Mouse (Mus musculus) cerebellum, postnatal 25 days (tissue): ENCODE measurements around the gene Ptpn6.

Experiments used
- DNase-seq, 2 experiments: peaks; one replicate each; pipeline ENCODE4 v3.0.0; 2021; ENCODE audit warnings: mixed read lengths in 2 of 2

The Ptpn6 gene

GRCm38 (mm10) chr6:124755306-124755705 is 16.8 kb upstream of the Ptpn6 start:
- no peak for DNase-seq

DNA sequence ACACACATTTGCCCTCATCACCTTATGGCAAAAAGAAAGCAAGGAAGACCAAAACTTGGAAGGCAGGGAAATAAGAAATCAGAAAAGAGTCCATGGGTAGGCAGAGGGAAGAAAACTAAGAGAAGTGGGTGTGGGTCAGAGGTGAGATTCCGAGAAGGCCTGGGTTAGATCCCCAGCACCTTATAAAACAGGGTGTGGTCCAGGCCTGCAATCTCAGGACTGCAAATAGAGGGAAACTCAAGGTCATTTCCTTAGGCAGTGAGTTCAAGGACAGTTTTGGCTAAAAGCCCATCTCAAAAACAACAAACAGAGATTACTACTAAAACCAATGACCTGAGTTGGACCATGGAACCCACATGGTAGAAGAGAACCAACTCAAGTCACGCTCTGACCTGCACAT is 15.3 kb upstream of the Ptpn6 start:
- no peak for DNase-seq

- no peak for DNase-seq
Measured at GRCm38 (mm10) chr6:124750405-124750804, 11.9 kb upstream of the Ptpn6 start.

DNA sequence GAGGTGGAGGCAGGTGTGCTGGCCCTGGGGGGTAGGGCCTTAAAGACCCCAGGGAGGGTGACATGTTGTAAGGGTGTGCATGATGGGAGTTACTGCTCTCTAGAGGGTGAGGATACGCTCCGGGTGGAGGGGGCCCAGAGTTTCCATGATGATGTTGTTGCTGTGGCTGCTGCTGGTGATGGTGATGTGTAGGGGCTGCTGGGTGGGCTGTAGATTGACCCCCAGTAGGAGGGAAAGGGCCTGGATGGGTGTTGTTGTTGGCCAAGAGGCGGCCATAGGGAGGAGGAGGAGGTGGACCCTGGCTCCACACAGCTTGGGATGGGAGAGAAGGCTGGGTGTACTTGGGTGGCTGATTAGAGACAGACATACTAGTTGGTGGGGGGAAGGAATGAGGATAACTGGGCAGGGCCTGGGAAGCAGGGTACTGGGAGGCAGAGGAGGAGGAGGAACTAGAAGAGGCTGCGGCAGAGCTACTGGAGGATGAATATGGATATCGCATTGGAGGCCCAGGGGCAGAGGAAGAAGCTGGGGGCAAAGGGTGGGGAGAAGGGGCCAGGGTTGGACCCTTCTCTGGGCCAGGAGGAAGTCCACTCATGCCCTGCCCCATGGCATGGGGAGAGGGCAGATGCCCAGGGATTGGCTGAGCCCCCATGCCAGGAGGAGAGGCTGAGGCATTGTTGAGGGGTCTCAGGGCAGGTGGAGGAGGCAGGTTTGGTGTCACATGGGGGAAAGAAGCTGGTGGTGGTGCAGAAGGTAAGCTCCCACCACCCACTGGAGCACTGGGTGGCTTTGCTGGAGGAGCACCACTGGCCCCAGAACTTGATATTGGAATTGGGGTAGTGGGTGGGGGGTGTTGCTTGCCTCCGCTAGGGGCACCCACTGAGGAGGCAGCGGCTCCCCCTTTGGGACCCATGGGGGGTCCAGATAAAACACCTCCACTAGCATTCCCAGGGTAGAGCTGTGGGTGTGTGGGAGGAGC is 8.4 kb upstream of the Ptpn6 start:
- DNase-seq, result peak; percentile 30 to 39

GRCm38 (mm10) chr6:124746296-124746605 is 7.7 kb upstream of the Ptpn6 start:
- no peak for DNase-seq

GRCm38 (mm10) chr6:124745490-124746295 is 7.2 kb upstream of the Ptpn6 start:
- peak; percentile 97 for DNase-seq

- peak; percentile 73 to 74 for DNase-seq
Measured at GRCm38 (mm10) chr6:124744755-124745321, 6.3 kb upstream of the Ptpn6 start.

DNA sequence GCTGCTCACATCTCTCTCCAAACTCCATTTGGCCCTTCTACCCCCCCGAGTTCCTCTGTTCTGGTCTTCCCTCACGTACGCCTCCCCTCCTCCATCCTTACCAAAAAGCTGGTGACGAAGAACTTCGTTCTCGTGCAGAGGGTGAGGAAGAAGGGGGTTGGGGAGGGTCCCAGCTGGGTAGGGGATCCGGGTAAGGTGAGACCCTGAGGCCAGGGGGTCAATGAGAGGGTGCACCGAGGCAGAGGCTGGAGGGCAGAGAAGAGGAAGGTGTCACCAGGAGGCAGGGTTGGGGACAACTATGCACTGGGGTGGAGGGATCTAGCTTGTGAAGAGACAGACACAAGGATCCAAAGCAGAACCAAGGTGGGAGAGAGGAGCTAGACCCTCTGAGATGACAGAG is 5.1 kb upstream of the Ptpn6 start:
- peak in 1 of 2 experiments; percentile 28 for DNase-seq

- peak; percentile 20 to 51 for DNase-seq
Measured at GRCm38 (mm10) chr6:124742839-124743514, 4.5 kb upstream of the Ptpn6 start.

- no peak for DNase-seq
Measured at GRCm38 (mm10) chr6:124741842-124742241, 3.3 kb upstream of the Ptpn6 start.

DNA sequence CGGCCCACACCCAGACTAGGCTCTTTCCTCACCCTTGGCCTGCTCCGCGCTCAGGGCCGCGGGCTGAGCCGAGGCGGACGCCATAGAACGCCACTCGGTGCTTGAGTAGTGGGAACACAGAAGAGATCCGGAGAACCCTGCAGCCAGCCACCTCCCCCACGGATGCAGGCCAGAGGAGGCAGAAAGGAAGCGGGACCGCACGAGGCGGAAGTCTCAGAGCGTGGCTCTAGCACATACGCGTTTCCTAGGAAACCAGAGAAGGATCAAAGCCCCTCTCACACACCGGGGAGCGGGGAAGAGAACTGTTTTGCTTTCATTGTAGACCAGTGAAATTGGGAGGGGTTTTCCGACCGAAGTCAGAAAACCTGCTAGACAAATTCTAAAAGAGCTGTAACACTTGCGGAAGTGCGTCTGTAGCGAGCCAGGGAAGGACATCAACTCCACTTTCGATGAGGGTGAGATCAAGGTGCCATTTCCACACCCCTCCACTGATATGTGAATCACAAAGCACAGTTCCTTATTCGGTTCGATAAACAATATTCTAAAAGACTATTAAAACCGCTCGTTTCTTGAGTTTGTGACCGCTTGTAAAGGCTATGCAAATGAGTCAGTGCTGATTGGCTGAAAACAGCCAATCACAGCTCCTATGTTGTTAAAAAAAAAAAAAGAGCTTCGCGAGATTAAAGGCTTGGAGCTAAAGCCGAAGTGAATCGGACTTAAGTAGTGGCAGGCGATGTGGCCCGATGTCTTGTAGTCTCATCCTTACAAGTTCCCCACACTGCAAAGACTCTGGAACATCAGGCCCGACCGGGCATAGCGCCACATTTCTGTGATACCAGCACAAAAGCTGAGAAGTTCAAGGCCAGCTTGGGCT is 2.6 kb upstream of the Ptpn6 start, which contains the start of gene Grcc10:
TSS of gene Grcc10 (minus strand) at position 487 of the 874 bp plus-strand sequence.
- DNase-seq, result peak; percentile 88 to 89

DNA sequence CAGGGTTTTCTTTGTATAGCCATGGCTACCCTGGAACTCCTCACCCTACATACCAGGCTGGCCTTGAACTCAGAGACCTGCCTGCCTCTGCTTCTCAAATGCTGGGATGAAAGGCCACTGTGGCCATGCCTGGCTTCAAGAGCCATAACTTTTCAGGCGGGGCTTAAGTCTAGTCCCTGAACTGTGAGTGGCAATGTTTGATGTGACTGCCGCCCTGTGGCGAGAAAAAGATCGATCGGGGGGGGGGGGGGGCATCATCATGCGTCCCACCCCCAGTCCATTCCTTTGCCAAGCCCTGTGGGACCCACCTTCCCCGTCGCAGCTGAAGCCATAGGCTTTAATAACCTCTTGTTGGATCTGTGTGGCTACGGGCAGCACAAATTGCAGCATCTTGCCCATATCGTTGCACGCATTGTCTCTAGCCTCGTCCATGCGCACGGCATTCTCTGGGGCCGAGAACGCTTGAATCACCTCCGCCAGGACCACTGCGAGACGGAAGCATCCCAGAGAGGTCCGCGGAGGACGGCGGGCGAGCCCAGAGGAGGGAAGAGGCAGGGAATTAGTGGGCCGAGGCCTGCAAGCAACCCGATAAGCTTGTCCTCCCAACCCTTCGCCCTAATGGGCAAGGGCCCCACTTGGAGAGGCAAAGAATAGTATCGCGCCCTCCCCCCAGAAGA is 1.8 kb upstream of the Ptpn6 start:
- DNase-seq, result peak in 1 of 2 experiments; percentile 66

GRCm38 (mm10) chr6:124739231-124739796 is 800 bp upstream of the Ptpn6 start:
- DNase-seq, result no peak

- no peak for DNase-seq
Measured at GRCm38 (mm10) chr6:124737040-124737439, 1.5 kb downstream of the Ptpn6 start.

GRCm38 (mm10) chr6:124734417-124734816 is 4.1 kb downstream of the Ptpn6 start:
- DNase-seq, result no peak

DNA sequence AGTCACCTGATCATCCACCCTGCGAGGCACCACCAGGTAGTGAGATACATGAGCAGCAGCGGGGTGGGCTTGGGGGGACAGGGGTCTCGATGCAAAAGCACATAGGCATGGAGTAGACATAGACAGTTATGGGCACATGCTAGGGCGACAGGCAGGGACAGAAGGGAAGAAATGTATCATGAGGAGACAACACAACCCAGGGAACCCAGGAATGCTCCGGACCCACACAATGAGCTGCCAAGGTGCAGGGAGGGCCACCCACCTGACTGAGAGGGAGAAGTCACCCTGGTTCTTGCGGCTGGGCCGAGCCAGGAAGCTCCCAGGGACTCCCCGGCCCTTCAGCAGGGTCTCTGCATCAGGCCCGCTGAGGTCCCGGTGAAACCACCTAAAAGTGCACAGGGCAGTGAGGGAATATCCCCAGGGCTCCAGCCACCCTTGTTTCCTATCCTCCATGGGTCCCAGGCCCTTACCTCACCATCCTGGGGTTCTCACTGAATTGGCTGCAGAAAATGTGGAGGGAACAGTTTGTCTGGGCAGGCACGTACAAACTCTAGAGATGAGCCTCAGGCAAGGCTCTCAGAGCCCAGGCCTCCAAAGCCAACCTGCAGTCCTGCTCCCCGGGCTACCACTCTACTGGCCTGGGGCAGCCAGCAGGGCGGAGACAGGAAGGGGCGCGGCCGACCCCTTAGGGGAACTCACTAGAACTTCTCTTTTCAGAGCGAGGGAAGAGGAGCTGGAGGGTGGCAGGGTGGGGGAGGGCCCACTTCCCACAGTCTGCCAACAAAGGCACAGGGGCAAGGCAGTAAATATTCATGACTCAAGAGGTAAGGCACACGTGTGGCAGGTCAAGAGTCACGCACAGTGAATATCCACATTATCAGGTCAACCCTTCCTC is 5.8 kb downstream of the Ptpn6 start:
- DNase-seq, result no peak

GRCm38 (mm10) chr6:124731038-124731437 is 7.5 kb downstream of the Ptpn6 start:
- DNase-seq, result no peak

- no peak for DNase-seq
Measured at GRCm38 (mm10) chr6:124729850-124730705, 8.4 kb downstream of the Ptpn6 start.

DNA sequence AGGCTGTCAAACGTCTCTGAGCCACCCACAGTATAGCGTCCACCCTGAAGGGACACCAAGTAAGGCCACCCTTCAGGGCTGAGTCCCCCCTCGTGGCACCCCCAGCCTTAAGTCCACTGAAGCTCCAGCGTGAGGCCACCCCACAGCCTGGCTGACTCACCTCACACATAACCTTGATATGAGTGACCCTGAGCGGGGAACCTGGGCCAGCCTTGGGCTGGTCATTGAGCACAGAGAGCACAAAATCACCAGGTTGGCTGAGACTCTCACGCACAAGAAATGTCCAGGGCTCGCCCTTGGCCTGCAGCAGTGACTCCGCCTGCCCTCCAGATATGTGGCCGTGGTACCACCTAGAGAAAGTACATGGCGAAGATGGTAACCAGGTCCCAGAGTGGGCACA is 9.9 kb downstream of the Ptpn6 start:
- DNase-seq, result no peak
